Mouse (Mus musculus): ENCODE data around the gene Rnf20.
A peak's percentile ranks its signal among the peaks of the same experiment; 100 is the strongest.

Gene Rnf20

GRCm38 (mm10) chr4:49661664-49662063 lies 29.9 kb downstream of the Rnf20 start:
- no peak for DNase-seq

- peak; percentile 34 for DNase-seq
Measured at GRCm38 (mm10) chr4:49662231-49662630, 30.4 kb downstream of the Rnf20 start.

- DNase-seq = no peak
Measured at GRCm38 (mm10) chr4:49664850-49665249, 33.0 kb downstream of the Rnf20 start.

- peak; percentile 43 for DNase-seq
Measured at GRCm38 (mm10) chr4:49676071-49676470, 44.3 kb downstream of the Rnf20 start.

- DNase-seq = no peak
Measured at GRCm38 (mm10) chr4:49676790-49677189, 45.0 kb downstream of the Rnf20 start.

GRCm38 (mm10) chr4:49680171-49680875 lies 48.5 kb downstream of the Rnf20 start:
- no peak for DNase-seq

GRCm38 (mm10) chr4:49681812-49682211 lies 50.0 kb downstream of the Rnf20 start, which contains the start of gene Ppp3r2:
TSS of gene Ppp3r2 (minus strand) at chr4:49682024.
- DNase-seq = no peak

- peak; percentile 39 for DNase-seq
Measured at GRCm38 (mm10) chr4:49688594-49689288, 56.9 kb downstream of the Rnf20 start.

GRCm38 (mm10) chr4:49691405-49692194 lies 59.8 kb downstream of the Rnf20 start:
- no peak for DNase-seq
